Mouse (Mus musculus): ENCODE measurements around the gene Prrt1.

Gene Prrt1

DNA sequence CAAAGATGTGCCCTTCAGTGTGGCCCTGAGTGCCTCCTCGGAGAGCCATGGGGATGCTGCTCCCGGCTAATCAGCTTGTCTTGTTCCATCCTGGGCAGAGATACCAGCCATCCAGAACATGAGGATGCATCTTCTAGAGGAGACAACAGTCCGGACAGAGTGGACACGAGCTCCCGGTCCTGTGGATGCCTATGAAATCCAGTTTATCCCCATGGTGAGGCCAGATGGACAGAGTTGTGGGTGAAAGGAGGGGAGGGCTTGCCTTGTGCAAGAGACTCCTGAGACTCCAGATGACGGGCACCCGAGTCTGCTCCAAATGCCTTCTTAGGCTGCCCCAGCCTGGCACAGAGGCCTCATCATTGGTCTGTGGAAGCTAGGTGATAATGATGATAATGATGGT is 43.8 kb downstream of the Prrt1 start:
- no peak for DNase-seq

- no peak for DNase-seq
Observed at GRCm38 (mm10) chr17:34674524-34675204, 45.3 kb downstream of the Prrt1 start.

DNA sequence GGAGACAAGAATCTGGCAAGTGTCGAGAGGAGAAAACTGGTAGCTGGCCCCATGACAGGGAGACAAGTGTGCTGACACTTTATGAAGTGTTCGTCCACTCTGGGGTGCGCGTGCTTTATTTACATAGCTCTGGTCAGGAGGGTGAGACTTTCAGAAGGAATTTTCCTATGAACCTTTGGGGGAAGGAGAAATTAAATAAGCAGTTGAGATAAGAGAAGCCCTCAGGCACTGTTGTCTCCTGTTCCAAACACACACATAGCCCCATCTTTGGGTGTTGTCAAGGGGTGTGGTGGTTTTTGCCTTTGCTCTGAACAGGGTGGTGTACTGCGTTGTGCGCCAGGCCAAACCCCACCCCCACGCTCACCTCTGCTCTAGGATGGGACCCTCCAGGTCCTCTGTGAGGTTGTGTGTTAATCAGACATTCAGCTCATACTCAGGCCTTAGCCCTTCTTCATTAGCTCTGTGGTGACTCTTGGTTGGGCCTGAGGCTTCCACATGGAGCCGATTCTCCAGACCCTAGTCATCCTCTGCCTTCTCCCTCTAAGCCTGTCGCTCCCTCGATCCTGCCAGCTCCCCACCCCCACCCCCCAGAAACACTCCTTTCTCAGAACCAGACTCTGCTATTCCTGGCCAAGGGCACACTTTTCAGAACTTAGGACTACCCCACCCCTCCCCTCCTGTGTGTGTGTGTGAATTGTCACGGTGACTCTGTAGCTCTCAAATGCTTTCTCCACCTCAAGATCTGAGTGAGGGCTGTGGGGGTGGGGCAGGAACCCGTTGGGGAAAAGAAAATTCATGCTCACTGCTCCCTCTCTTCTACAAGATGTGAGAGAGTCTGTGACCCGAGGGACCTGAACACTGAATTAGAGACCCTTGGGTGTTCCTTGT is 46.1 kb downstream of the Prrt1 start:
- DNase-seq: no peak

DNA sequence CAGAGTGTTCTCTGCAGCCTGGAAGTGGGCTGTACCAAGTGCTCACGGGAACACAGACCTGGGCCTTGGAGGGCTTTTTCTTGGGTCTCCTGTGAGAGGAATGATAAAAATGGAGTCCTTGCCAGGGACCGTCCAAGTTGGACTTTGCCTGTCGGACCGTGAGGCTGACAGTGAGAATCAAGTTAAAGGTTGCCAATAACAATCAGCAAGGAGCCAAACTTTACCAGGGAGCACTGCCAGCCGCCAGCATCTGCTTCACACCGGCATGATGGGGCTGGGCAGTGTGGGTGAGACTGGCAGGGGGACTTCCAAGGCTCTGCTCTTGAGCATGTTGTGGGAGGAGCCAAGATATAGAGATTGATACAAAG is 46.7 kb downstream of the Prrt1 start:
- no peak for DNase-seq

DNA sequence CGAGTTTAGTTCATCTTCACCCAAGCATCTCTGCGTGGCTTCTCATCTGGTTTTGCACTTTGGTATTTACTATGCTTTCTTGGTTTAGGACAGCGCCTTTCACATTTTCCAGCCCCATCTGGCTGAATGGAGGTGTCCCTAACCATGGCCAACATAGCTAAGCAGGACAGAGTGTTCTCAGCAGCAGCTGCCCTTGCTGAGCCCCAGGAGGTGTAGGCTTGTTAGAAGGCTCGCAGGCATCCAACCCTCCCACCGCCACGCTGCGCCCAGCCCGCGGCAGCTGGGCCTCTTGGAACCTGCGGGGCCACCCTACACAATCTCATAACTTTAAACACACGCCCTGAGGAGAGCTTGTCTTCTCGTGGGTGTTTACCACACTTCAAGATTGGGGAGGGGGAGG is 47.3 kb downstream of the Prrt1 start:
- DNase-seq: no peak

DNA sequence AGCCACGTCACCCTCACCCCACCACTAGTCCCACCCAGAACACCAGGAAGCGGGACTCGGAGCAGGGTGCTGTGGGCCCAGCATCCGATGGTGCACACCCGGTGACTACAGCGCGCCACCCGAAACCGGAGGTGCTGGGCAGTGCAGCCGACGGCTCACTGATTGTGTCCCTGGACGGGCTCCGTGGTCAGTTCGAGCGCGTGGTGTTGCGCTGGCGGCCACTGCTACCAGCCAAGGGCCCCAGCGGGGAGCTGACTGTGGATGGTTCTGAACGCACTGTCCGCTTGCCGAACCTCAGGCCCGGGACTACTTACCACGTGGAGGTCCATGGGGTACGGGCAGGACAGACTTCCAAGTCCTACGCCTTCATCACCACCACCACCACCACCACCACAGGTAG is 50.9 kb downstream of the Prrt1 start:
- no peak for DNase-seq

GRCm38 (mm10) chr17:34680621-34681020 is 51.3 kb downstream of the Prrt1 start:
- no peak for DNase-seq

DNA sequence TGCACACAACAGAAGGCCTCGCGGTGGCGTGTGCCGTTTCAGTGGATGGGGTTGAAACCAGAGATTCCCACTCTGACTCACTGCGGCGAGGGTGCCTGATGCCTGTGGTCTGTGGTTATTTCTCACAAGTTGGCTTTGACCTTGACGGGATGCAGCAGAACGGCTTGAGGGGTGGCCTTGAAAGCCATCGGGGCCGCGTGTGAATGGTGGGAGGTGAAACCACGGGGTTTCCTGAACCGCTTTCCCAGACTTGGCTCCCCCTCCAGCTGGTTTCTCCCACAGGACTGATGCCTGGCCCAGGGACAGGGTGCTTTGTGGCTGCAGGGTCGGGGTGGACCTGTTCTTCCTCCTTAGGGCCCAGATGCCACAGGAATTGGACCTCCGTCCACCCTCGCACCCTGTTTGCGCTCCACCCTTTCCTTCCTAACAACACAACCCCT is 51.8 kb downstream of the Prrt1 start:
- DNase-seq: no peak

DNA sequence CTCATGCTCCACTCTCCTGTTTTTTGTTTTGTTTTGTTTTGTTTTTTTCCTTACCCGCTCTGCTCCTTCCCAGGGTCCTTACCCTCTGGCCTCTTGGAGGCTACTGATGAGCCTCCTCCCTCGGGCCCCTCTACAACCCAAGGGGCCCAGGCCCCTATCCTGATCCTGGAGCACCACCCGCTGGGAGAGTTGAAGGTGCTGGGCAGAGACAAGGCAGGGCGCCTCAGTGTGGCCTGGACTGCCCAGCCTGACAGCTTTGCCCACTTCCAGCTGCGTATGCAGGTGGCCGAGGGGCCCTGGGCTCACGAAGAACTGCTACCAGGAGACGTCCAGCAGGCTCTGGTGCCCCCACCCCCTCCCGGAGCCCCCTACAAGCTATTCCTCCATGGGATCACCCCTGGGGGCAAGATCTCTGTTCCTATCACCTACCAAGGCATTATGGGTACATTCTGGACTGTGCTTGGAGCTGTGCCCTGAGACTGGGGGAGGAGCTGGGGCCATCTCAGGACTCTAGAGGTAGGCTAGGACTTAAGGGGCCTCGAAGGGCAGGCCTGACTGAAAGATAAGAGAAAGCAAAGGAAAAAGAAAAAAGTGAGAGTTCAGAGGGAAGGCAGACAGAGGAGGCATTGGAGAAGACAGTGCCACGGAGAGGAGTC is 52.7 kb downstream of the Prrt1 start:
- DNase-seq: no peak

Measured in embryo, embryonic 11 days (tissue).